Mouse (Mus musculus) telencephalon, adult 2 months (tissue): ENCODE measurements around the gene Celf2.

ENCODE experiments used
- DNase-seq: peaks from one replicate; pipeline ENCODE4 v3.0.0-alpha.2; 2011; ENCODE audit warnings: low read depth, low spot score

Celf2 gene

DNA sequence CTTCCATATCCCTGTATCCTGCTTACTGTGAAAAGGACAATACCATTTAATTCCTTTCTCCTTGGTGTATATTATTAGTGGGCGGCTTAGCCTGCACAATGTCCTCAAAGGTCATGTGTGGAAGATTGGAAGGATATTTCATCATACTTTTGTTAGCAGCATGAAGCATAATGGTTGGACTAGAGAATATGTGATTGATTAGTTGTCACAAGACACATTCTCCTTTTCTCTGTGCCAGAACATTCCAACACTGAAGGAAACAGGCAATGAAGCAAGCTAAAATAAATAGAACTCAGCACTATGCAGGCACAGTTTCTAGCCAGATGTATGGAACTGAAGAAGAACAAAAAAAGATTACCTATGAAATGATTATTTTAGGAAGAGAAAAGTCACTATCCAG is 482.6 kb downstream of the Celf2 start:
- DNase-seq = no peak

DNA sequence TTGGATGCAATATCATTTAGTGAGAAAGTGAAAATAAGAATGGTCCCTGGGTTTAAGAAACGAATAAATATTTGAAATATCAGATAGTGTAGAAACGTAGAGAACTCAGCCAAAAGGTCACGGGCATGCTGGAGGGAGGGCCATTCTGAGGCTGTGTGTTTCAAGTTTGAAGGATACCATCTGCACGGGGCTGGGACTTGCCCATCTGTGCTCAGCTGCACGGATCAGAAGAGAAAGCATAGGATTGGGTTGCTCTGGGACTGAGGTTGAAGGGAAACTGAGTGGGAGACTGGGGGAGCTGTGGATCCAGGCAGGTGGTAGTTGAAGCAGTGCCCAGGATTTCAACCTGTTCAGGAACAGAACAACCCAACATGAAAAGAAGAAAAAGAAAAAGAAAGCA is 483.8 kb downstream of the Celf2 start:
- no peak for DNase-seq

DNA sequence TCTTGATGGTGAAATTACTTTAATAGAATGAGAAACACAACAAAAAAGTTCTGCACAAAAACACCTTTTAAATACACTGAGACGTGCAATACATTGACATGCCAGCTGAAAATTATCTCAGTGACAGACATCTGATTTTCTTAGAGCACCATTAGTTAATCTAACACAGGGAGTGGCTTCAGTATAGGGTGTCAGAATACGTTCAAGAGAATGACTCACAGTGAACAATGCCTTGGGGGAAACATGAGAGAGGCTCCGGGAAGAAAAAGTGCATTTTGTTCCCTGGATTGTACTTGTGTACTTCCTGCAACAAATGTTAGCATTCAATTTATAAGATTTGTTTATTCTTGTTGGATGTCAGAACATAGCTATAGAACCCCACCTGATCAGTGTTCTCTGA is 487.2 kb downstream of the Celf2 start:
- no peak for DNase-seq

DNA sequence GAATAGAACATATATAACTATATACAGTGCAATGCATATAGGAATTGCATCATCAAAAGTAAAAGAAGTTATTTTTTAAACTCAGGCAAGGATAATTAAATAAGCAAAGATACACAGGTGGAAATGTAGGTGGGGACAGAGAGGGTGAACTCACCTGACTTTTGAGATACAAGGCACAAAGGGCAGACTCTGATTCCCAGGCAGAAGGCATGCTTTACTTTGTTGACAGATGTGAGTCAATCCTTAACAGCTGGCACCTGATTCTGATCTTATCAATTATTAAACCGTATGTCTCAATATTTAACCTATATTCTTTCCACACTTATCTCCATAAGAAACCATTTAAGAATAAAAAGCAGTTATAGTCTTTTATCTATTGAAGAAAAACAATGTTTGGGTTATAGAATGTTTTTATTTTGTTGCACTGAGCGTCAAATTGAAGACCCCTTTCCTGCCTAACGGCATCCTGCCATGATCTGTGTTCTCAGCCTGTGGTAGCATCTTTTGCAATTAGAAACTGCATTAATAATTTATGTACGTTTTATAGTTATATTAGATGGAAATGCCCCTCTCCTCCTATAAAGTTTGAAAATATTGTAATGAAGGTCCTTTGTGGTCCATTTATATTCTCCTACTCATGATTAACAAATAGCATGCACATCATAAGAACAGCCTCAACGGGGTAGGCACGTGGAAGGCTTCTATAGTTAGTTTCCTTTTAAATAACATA is 491.8 kb downstream of the Celf2 start:
- DNase-seq = no peak

DNA sequence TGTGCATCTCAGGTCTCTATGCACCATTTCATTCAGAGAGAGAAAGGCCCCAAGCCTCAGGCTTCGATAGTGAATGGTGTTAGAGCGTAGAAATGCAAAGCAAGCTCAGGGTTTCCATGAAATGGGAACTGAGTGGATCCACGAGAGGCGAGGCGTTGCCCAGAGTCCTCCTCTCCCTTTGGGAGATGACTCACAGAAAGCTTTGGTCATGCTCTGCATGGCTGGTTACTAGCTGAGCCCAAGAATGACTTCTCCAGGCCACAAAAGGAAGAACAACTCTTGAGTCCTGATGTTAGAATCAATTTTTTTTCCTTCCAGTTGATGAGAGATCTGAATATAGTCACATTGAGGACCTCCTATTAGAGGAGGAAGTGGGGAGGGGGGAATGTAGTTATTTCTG is 496.2 kb downstream of the Celf2 start:
- no peak for DNase-seq

DNA sequence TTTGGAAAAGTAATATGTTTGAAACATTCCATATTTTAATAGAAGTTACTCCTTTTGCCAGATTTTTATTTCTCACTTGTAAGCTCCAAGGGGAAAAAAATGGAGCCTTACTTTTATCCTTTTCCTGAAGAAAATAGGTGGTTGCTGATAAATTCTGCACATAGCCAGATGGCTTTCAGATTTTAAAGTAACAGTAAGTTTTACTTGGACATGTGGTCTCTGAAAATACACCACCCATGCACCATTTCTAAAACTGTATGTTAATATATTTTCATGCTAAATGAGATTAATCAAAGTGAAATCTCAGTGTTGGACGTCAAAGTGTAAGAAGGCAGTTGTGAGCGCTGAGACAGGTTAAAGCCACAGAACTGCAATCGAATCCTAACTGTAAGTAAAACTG is 502.5 kb downstream of the Celf2 start:
- peak; percentile 73 for DNase-seq

DNA sequence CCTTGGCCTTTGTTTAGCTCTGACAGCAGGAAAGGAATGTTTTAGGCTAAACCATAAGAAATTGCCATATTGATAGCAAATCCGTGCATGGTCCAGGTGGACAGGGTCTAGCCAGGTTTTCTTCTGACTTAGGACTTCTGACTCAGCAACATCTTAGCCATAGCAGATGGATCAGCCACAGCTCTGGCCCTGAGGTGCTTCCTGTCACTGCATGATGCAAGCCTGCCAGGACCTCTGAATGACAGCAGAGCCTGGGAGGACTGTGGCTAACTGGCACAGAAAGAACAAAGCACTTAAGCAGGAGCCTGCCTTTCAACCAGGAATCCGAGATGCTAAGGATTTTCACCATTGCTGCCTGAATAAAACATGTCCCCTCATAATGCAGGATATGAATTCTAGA is 507.4 kb downstream of the Celf2 start:
- no peak for DNase-seq

DNA sequence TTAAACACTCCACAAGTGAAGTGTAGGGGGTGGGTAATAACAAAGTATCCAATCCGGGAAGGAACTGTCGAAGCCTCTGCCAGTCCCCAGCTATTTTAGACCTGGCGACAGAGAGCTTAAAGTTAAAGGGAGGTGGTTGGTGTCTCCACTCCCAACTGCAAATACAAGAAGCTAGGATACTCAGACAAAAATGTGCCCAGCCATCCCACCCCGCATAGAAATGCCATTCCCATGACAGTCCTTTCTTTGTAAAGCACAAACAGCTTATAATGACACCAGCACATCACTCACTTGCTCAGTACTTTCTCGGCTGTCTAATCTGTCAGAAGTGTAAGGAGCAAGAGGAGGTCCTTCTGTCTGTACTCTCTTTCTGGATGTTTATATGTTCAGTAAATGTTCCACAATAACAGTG is 518.3 kb downstream of the Celf2 start:
- no peak for DNase-seq

DNA sequence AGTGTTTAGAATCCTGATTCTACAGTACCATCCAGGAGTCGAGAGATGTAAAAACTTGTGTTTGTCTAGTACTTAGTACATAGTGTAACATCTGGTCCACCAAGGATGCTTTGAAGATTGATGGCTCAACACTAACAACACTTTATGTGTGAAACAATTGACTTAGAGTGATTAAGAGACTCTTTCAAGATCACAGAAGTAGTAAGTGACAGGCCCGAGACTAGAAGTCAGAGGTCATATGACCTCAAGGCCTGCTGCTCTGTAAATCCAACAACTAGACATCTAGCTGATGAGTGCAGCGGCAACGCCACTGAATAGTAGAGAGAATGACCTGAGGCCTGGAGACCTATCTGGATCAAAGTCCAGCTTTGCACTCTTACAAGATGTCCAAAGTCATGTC is 523.7 kb downstream of the Celf2 start:
- DNase-seq = no peak

DNA sequence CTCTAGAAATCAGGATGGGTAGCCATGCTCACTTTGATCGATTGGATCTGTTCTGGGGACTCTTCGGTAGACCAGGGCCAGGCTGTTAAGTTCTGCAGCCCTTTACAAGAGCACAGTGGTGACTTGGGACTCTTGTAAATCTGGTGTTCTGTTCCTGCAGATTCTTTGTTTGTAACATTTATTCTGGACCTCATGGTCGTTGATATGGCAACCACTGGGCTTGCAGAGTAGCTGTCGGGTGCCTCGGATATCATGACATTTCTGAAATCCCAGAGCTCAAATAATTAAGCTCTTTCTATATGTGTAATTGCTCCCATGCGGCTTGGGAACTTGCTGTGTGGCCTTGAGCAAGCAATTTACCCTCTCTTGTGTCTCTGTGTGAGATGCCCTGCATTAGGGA is 525.5 kb downstream of the Celf2 start:
- no peak for DNase-seq

DNA sequence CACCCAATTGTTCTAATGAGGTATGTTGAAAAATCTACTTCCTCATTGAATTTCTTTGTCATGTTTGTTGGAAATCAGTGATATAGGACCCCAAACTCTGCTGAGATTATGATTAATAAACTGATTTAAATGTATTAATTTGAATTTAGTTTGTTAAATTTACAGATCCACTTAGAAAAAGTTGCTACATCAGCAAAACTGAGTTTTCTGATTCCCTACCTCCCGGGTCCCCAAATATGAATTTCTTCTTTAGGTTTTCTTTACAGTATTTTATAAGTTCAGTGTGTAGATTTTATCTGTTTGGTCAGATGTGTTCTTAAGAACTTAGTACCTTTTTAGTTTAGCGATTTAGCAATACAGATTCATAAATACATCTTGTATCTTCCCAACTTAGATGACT is 533.1 kb downstream of the Celf2 start:
- DNase-seq = no peak

DNA sequence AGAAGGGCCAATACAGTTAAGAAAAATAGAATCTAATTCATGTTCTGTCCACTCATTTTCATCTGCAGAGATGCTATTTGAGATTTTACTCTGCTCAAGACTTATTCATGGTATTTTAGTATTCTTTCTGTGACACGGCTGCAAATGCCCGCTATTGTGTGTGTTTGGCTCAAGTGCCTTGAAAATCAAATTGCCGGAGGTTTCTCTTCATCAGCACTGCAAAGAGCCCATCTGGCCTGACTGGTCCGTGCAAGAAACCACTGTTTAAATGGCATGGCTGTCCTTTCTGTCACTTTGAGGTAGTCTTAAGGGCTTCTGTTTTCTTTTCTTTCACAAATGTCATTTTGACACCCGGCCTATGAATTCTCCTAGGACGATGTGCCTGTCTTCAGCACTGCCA is 540.1 kb downstream of the Celf2 start:
- no peak for DNase-seq

DNA sequence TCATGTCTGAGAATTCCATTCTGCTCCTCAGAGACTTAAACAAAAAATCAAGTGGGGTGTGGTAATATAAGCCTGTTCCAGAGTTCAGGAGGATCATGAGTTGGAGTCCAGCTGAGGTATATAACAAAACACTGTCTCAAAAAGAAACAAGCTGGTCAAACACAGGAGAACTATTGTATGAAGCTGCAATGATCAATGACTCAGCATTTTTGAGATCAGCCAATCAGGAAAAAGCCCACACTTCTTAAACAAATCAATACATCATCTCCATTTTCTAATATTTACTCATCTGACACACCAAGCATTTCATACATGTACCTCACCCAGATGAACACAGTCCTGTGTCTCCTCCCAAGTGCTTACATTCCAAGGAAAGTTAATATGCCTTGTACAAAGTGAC is 544.1 kb downstream of the Celf2 start:
- no peak for DNase-seq

DNA sequence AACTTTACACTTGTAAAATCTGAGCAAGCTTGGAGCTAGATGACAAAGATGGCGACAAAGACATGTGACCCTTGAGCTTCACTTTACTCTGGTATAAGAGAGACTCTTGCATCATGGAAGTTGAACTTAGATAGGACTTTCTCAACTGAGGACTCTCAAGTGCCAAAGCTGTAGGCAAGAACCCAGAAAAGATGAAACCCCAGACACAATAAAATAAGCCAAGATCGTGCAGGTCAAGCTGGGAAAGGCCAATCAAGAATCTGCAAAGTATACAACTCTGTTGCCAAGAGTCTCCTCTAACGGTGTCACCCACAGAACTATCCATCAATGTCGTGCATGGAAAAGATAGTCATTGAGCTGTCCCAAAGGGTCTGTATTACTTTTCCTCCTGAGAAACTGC is 558.7 kb downstream of the Celf2 start:
- DNase-seq = no peak

DNA sequence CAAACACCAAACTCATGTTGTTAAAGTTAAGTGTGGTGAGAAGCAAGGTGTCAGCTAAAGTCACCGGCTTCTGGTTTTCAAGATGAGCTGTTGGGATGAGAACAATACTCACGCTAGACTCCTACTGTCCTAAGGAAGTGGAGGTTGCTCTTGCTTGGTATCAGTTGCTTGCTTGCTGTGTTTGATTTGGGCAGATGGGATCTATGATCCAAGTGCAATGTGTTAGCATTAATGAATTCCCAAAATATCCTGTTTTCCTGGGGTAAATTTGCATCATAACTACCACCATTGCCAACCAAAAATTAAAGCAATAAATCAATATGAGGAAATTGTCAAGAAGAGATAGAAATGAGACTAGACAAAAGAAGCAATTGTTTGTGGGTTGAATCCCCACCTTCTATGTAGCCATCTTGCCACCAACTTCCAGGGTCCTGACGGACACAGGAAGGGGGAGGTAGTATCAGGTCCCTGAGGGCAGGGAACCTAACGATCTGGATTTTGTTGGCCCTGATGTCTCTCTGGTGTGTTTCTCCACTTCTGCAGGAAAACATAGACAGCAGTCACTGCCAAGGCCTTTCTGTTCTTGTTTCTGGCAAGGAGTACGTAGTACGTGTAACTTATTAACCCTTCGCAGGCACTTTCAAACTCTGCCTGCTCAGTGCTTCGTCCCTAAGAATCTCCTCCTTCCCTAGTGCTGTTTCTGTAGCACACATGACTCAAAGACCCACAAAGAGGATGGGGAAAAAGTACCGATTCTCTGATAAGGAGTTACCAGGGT is 563.5 kb downstream of the Celf2 start:
- no peak for DNase-seq

DNA sequence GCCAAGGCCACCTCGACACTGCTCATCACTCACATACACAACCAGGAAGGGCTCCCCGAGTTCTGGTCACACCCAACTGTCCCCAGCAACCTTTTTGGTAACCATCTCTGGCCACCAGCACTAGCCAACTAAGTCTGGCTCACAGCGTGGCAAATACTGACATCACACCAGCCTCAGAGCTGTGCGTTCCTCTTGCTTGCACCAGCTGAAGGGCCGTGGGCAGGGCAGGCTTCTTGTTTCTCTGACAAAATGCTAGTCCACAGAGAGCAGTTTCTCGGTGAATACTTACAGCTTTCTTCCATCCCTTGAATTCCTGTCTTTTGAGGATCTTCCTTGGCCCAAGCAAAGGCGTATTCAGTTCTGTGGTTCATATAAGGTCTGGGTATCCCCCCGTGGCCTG is 565.7 kb downstream of the Celf2 start:
- DNase-seq = no peak

DNA sequence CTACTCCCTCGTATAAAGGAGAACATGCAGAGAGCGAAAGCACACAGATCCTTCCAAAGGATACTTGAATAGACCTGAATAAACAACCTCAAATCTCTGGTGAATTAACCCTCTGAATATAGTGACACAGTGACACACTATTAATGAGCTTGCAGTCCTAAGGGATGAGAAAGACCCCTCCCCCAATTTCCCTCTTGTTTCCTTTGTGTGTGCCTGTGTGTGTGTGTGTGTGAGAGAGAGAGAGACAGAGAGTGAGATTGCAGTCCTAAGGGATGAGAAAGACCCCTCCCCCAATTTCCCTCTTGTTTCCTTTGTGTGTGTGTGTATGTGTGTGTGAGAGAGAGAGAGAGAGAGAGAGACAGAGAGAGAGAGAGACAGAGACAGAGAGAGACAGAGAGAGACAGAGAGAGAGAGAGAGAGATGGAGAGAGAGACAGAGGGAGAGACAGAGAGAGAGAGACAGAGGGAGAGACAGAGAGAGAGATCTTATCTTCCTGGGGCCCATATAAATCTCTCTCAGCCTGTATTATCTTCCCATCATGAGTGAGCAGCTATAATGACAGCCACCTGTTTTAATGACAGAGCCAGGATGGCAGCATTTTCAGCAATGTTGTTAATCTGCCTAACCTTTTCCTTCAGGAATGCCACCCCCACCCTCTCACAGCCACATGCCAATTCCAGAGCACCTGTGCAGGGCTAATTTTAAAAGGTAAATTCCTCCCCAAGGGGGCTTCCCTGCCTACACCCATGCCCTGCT is 566.5 kb downstream of the Celf2 start:
- no peak for DNase-seq

DNA sequence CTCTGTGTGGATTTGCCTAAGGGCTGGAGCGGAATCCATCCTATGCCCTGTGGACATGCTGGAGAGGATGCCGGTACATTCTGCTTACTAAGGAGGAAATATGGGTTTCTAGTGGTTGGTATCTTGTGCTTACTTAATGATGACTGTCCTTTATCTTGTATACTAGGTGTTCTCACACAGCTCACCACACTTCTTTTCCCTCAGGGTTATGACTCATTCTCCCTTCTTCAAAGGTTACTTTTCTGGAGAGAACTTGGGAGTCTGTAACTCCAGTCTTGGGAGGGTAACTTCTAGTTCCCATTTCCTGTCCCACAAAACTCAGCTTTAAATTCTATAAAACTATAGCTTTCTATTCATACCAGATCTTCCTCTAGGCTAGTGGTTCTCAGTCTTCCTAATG is 570.2 kb downstream of the Celf2 start:
- DNase-seq = no peak

DNA sequence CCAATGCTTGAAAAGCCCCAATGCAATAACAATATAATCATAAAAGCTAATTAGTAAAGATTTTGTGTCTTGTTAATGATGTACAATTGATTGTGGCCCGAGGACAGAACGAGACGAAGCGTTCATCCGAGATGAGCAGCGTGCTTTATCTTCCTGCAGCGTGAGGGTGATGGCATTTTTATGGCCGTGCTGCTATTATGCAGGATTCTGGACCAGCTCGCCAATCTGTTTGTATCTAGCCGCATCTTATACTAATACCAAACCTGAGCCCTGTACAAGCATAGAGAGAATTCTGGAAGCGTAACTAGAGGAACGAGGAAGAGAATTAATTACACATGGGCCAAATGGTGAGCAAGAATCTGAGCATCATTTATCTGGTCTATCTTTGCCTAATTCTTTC is 576.2 kb downstream of the Celf2 start:
- DNase-seq = no peak

DNA sequence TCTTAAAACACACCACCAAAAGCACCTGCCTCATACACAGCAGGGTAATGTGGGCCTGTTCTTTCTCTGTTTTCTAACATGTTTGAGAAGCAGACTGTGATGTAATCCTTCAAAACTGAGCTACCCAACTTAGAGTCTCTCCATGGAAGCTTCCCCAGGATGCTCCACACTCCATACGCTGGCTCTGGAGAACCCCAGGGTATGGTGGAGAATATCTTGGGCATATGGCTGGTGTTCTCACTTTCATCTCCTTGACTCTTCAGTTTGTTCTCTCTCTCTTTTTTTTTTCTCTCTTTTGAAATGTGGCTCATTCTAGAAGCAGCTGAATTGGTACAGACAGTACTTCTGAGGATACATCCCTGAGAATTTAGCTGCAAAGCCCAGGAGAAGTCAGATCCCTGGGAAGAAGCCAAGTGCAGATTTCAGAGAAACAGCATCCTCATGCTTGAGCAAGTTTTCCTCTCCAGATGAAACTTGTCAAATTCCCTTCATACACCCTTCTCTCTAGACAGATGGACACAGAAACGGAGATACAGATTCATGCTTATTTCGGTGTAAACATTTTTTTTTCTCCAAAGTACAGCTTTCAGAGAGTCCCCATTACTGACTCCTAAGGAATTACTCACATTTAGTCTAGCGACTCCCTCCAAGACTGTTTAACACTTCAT is 581.5 kb downstream of the Celf2 start:
- peak; percentile 87 for DNase-seq

DNA sequence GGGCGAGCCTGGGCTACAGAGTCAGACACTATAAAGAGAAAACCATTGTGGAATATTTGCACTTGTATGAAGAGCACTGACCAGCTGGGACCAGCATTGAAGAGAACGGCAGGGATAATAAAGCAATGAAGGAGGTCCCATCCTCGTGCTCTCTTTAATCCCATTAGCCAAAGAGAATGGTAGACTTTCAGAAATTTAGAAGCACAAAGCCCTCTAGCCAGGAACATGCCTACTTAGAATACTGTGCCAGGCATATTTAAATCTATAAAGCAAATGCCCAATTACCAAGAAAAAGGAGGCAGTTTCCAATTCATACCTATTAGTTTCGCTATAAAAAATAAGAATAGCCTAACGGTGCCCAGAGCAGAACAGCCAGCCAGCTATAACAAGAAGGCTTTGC is 583.9 kb downstream of the Celf2 start:
- DNase-seq = no peak
